Mouse (Mus musculus): Measurements from ENCODE around the gene Best2.

The Best2 gene

DNA sequence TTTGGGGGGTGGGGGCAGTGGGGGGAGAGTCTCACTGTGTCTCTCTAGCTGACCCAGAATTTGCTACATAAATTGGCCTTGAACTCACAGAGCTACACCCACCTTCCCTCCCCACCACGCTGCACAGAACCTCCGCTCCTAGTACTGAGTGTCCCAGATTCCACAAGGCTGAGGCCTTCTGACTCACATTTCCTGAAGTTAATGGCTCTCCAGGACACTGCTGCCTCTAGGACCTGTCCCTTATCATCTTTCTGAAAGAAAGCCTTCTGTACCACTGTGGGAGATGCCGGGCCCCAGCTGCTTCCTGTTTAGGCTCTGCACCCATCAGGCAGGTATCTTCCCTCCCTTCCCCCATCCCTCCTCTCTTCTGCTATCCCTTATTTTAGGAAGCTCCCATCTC, 47.7 kb downstream of the Best2 start:
- DNase-seq, result no peak

DNA sequence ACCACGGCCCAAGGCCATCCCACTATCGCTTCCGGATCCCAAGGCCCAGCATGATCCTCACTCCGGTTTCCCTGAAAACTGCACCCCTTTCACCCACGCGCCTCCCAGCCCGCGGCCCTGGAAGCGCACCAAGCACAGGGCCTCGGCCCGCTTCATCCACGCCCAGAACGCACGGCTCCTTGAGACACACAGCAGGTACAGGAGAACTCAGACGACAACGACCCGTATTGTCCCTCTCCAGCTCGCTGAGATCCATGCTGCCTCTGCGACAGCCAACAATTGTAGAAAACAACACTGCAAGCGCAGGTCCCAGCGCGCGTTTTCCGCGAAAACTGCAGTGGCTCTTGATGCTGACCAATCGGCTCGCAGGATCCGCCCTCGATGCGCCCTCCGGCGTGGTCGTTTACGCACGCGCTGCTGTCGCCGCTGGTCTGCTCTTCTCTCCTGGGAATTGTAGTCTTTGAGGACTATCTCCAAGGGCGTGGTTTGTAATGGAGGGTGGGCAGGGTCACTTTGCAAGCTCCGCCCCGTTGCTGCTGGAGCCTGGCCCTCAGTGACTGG, 48.5 kb downstream of the Best2 start:
- DNase-seq, result peak; percentile 91

DNA sequence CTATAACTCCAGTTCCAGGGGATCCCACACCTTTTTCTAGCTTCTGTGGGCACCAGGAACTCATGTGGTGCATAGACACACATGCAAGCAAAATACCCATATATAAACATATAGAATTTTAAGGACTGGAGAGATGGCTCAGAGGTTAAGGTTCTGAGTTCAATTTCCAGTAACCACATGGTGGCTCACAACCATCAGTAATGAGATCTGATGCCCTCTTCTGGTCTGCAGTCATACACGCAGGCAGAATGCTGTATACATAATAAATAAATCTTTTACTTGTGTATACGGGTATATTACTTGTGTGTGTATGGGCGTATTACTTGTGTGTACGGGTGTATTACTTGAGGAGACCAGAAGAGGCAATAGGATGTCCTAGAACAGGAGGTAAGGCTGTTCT, 50.4 kb downstream of the Best2 start:
- DNase-seq, result no peak

DNA sequence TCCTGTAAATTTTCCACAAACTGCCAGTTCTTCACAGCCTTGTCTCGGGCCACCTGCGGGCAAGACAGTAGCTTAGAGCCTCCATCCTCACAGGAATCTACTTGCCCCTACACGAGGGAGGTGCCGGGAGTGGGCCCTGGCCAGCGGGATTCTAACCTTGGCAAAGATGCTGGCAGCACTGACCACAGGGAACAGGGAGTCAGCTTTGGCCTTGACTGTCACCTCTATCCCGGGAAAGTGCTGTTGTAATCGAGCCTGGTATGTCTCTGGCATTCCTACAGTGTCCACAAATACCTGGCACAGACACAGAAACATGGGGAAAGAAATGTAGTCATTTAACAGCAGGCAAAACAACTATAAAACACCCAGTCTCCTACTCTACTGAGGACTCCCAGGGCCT, 54.5 kb downstream of the Best2 start:
- no peak for DNase-seq

Measured in cerebellum, adult 11 months (tissue).